Mouse (Mus musculus): ENCODE measurements around the gene Gm43638. TPM values are rescaled to one million over a fixed set of nuclear protein-coding genes. Genes with fewer than 3 reads are reported as not detected.
A peak's percentile ranks its signal among the peaks of the same experiment; 100 is the strongest.
"Not testable (repeated sequence)": the region's sequence is repeated elsewhere in the genome, so short reads cannot be mapped to it uniquely, and the experiment has no call there.

Gene Gm43638
- not detected in 2 replicates for polyA plus RNA-seq (2015; fragmentation: Nextera tagmentation; extraction: Ambion mirVana)

DNA sequence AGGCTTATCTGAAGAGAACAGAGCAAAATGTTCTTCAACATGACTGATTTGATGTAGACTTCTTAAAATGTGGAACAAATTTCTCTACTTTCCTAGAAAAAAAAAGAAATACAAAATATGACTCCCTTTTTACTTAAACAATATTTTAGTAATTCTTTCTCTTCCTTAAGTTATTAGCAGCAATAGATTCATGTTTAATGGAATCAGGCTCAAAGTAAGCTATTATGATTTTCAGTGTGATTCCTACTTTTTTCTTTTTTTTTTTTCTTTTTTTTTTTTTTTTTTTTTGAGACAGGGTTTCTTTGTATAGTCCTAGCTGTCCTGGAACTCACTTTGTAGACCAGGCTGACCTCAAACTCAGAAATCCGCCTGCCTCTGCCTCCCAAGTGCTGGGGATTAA is at the start of gene Gm43638:
Gene Gm43638 (minus strand): TSS at position 101 of the 400 bp plus-strand sequence.
- H3K27me3 ChIP-seq (replicated peaks); H3K27ac ChIP-seq; H3K36me3 ChIP-seq; H3K4me2 ChIP-seq (replicated peaks); H3K9ac ChIP-seq; H3K9me3 ChIP-seq; H3K4me3 ChIP-seq (replicated peaks); H3K4me1 ChIP-seq (replicated peaks); ATAC-seq: not testable (repeated sequence)
- 88% methylated on average over 1 of the region's 1 CpGs for WGBS

- H3K9me3 ChIP-seq, result no peaks in the 10 kb centered on the region
- no peak overlapping the region for H3K4me2 ChIP-seq (replicated peaks)
- no peak overlapping the region for H3K4me3 ChIP-seq (replicated peaks)
- H3K4me1 ChIP-seq (replicated peaks), result no peaks in the 10 kb centered on the region
- no peaks in the 10 kb centered on the region for H3K36me3 ChIP-seq
- ATAC-seq, result peak; percentile 95
- peak overlapping the region; percentile 73 for H3K27ac ChIP-seq
- 47% methylated on average over 4 of the region's 4 CpGs for WGBS
- no peak overlapping the region for H3K9ac ChIP-seq
- no peaks in the 10 kb centered on the region for H3K27me3 ChIP-seq (replicated peaks)
Measured at GRCm38 (mm10) chr5:87535994-87536644, 49.5 kb upstream of the Gm43638 start.

GRCm38 (mm10) chr5:87532288-87532687 is 45.7 kb upstream of the Gm43638 start:
- 40% methylated on average over 2 of the region's 2 CpGs for WGBS
- H3K9ac ChIP-seq, result no peak overlapping the region
- no peak overlapping the region for H3K4me3 ChIP-seq (replicated peaks)
- H3K9me3 ChIP-seq, result no peaks in the 10 kb centered on the region
- H3K4me2 ChIP-seq (replicated peaks), result peak overlapping the region; percentile 19; the same call in 1 of the 2 replicates
- H3K27me3 ChIP-seq (replicated peaks), result no peaks in the 10 kb centered on the region
- H3K36me3 ChIP-seq, result no peaks in the 10 kb centered on the region
- no peaks in the 10 kb centered on the region for H3K4me1 ChIP-seq (replicated peaks)
- ATAC-seq, result peak; percentile 90
- peak overlapping the region; percentile 56 for H3K27ac ChIP-seq

- not testable (repeated sequence) for H3K27ac ChIP-seq; H3K4me1 ChIP-seq (replicated peaks); H3K36me3 ChIP-seq; H3K4me3 ChIP-seq (replicated peaks); H3K9me3 ChIP-seq; H3K4me2 ChIP-seq (replicated peaks); H3K9ac ChIP-seq; H3K27me3 ChIP-seq (replicated peaks); ATAC-seq
- 89% methylated on average over 2 of the region's 2 CpGs for WGBS
Measured at GRCm38 (mm10) chr5:87523561-87523960, 37.0 kb upstream of the Gm43638 start.

- H3K36me3 ChIP-seq, result no peaks in the 10 kb centered on the region
- no peak for ATAC-seq
- no peaks in the 10 kb centered on the region for H3K27me3 ChIP-seq (replicated peaks)
- 64% methylated on average over 4 of the region's 4 CpGs for WGBS
- no peak overlapping the region for H3K27ac ChIP-seq
- no peaks in the 10 kb centered on the region for H3K9me3 ChIP-seq
- H3K4me2 ChIP-seq (replicated peaks), result no peak overlapping the region
- H3K4me3 ChIP-seq (replicated peaks), result no peak overlapping the region
- no peaks in the 10 kb centered on the region for H3K4me1 ChIP-seq (replicated peaks)
- H3K9ac ChIP-seq, result no peak overlapping the region
Measured at GRCm38 (mm10) chr5:87505776-87506458, 19.3 kb upstream of the Gm43638 start.

- no peak for ATAC-seq
- Histone ChIP-seq H3K27ac (no peak overlapping the region), H3K4me1 (replicated peaks) (no peaks in the 10 kb centered on the region), H3K9ac (no peak overlapping the region), H3K4me3 (replicated peaks) (no peak overlapping the region), H3K27me3 (replicated peaks) (no peaks in the 10 kb centered on the region), H3K9me3 (no peaks in the 10 kb centered on the region), H3K36me3 (no peaks in the 10 kb centered on the region), H3K4me2 (replicated peaks) (no peak overlapping the region)
- 83% methylated on average over 1 of the region's 1 CpGs for WGBS
Measured at GRCm38 (mm10) chr5:87502687-87503086, 16.1 kb upstream of the Gm43638 start.

GRCm38 (mm10) chr5:87499341-87499740 is 12.7 kb upstream of the Gm43638 start:
- no peak overlapping the region for H3K4me2 ChIP-seq (replicated peaks)
- no peaks in the 10 kb centered on the region for H3K9me3 ChIP-seq
- no peak overlapping the region for H3K4me3 ChIP-seq (replicated peaks)
- no peak for ATAC-seq
- no peak overlapping the region for H3K9ac ChIP-seq
- no peaks in the 10 kb centered on the region for H3K27me3 ChIP-seq (replicated peaks)
- H3K27ac ChIP-seq, result no peak overlapping the region
- H3K4me1 ChIP-seq (replicated peaks), result no peaks in the 10 kb centered on the region
- no peaks in the 10 kb centered on the region for H3K36me3 ChIP-seq

DNA sequence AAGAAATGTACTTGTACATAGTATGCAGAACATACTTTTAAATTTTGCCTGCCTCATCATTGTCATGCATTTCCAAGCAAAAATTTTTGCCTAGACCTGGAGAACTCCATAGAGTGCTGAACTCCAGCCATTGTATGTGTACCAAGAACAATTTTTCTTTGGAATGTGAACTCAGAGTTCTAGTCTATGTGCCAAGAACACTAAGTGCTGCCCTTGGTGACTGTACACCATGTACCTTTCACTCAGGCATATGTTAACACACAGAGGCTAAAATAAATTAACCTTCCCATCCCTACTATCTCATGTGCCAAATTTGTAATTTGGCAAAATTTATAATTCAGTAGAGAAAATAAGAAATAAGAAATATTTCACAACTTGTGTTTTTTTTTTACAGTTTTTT is 12.3 kb upstream of the Gm43638 start:
- Histone ChIP-seq H3K27ac (no peak overlapping the region), H3K36me3 (no peaks in the 10 kb centered on the region), H3K9ac (no peak overlapping the region), H3K27me3 (replicated peaks) (no peaks in the 10 kb centered on the region), H3K9me3 (no peaks in the 10 kb centered on the region), H3K4me1 (replicated peaks) (no peaks in the 10 kb centered on the region), H3K4me2 (replicated peaks) (no peak overlapping the region), H3K4me3 (replicated peaks) (no peak overlapping the region)
- ATAC-seq, result no peak

GRCm38 (mm10) chr5:87490771-87491170 is 4.2 kb upstream of the Gm43638 start, which contains the start of gene Ugt2a1:
Ugt2a1 (minus strand) TSS chr5:87490871.
- no peaks in the 10 kb centered on the region for H3K9me3 ChIP-seq
- no peaks in the 10 kb centered on the region for H3K4me1 ChIP-seq (replicated peaks)
- no peak within 1 kb of the TSS for H3K9ac ChIP-seq
- H3K4me3 ChIP-seq (replicated peaks), result no peak within 1 kb of the TSS
- no peak within 1 kb of the TSS for H3K27ac ChIP-seq
- WGBS, result 80% methylated on average over 1 of the region's 1 CpGs
- H3K36me3 ChIP-seq, result no peaks in the 10 kb centered on the region
- no peak within 1 kb of the TSS for H3K4me2 ChIP-seq (replicated peaks)
- H3K27me3 ChIP-seq (replicated peaks), result no peaks in the 10 kb centered on the region
- no peak for ATAC-seq

GRCm38 (mm10) chr5:87482160-87482559 is 4.4 kb downstream of the Gm43638 start, which contains the start of gene Ugt2a2:
Ugt2a2 (minus strand) TSS chr5:87482260.
- no peaks in the 10 kb centered on the region for H3K4me1 ChIP-seq (replicated peaks)
- no peaks in the 10 kb centered on the region for H3K36me3 ChIP-seq
- H3K27ac ChIP-seq, result no peak within 1 kb of the TSS
- WGBS, result 83% methylated on average over 5 of the region's 5 CpGs
- H3K9ac ChIP-seq, result no peak within 1 kb of the TSS
- H3K4me3 ChIP-seq (replicated peaks), result no peak within 1 kb of the TSS
- H3K27me3 ChIP-seq (replicated peaks), result no peaks in the 10 kb centered on the region
- ATAC-seq, result no peak
- H3K4me2 ChIP-seq (replicated peaks), result no peak within 1 kb of the TSS
- H3K9me3 ChIP-seq, result no peaks in the 10 kb centered on the region

DNA sequence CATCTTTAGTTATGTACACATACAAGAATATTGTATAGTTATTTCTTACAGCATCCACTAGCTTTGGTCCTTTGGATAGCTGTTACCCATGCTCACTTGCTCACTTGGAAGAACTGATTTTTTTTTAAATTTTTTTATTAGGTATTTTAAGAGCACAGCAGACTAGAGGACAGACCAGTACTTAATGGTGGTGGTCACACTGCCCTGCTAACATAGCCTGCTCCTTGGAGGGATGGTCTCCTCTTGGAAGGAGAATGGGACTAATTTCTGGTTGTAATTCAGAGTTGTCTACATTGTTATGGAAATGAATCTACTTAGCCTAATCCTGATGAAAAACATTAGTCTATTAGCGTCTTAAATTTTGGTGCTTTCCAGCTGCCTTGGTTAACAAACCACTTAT is 27.8 kb downstream of the Gm43638 start:
- WGBS, result 54% methylated on average over 1 of the region's 1 CpGs
- H3K36me3 ChIP-seq, result no peaks in the 10 kb centered on the region
- H3K4me2 ChIP-seq (replicated peaks), result no peak overlapping the region
- no peak for ATAC-seq
- H3K9ac ChIP-seq, result no peak overlapping the region
- no peaks in the 10 kb centered on the region for H3K4me1 ChIP-seq (replicated peaks)
- no peak overlapping the region for H3K27ac ChIP-seq
- H3K27me3 ChIP-seq (replicated peaks), result no peaks in the 10 kb centered on the region
- no peaks in the 10 kb centered on the region for H3K9me3 ChIP-seq
- no peak overlapping the region for H3K4me3 ChIP-seq (replicated peaks)

DNA sequence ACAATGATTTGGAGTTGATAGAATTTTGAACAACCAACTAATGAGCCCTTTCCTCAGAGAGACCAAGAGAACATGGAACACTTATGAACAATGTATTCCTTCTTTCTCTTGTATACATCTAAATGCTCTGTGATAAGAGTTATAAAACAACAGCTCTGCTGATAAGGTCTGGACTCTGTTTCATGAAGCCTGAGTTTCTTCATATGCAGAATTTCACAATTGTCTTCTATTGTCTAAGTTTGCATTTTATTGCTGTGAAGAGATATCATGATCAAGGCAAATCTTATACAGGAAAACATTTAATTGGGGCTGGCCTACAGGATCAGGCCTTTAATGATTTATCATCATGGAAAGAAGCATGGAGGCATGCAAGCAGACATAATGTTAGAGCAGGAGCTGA is 28.9 kb downstream of the Gm43638 start:
- Histone ChIP-seq H3K4me2 (replicated peaks) (no peak overlapping the region), H3K27ac (no peak overlapping the region), H3K36me3 (no peaks in the 10 kb centered on the region), H3K9ac (no peak overlapping the region), H3K4me1 (replicated peaks) (no peaks in the 10 kb centered on the region), H3K27me3 (replicated peaks) (no peaks in the 10 kb centered on the region), H3K4me3 (replicated peaks) (no peak overlapping the region), H3K9me3 (no peaks in the 10 kb centered on the region)
- ATAC-seq, result peak; percentile 77
